Mouse (Mus musculus) CH12F3 (cell line): ENCODE results near the gene Erbin.

Experiments used
- in situ Hi-C: fragments of 300-500 bp; cut with MboI; formaldehyde crosslinking; loops from 2 replicates; pipeline ENCODE4 v1.14.3; 2020; ENCODE audit warnings: low sequenced_read_pairs

Gene Erbin

DNA sequence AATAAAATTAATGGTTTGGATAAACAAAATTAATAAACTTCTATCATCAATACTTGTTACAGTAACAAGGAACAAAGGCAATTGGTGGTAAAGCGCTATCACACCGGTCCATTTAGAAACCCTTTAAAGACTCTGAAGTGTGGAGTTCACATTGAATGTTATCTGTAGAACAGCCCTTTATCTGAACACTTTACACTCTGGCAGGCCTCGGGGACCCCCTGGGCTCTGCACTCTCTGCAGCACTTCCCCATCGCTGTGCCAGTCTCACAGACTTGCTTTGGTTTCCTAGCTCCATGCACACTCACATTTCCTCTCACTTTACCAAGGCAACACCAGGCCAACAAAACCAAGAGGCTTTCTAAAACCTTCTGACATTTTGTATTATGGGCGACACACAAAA, 100.9 kb downstream of the Erbin start:
- in situ Hi-C loops: no loop called here

DNA sequence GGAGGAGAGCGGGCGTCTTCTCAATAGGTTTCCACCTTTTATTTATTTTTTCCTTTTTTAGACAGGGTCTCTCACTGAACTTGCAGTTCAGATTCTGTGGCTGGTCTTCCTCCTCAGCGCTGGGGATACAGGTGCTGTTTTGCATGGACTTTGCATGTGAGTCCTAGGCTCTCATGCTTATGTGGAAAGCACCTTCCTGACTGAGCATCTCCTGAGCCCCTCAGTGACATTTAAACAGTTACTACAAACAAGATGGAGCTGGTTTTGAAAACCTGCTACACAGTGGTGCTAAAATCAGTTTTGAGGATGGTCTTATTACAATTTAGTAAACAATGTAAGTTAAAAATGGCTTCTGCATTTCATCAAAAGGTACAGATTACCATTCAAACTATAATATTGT, 102.4 kb downstream of the Erbin start:
- in situ Hi-C loops: no loop called here

DNA sequence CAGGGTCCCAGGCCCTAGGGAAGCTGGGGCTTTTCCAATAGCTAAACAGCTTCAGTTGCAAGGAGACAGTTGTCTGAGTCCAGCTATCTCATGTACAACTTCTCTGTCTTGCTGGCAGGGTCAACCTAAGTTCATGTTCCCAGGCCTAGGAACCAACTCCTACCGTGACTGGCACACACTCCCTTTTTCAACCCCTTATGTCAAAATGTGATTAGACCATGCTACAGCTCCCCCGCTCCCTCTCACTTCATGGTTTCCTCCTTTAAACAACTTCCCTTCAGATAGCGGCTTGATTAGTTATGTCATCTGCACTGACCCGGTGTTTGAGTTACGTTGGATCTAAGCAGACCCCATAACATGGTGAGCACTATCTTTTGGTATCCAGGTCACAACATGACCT, 112.8 kb downstream of the Erbin start:
- in situ Hi-C loops: no loop called here

DNA sequence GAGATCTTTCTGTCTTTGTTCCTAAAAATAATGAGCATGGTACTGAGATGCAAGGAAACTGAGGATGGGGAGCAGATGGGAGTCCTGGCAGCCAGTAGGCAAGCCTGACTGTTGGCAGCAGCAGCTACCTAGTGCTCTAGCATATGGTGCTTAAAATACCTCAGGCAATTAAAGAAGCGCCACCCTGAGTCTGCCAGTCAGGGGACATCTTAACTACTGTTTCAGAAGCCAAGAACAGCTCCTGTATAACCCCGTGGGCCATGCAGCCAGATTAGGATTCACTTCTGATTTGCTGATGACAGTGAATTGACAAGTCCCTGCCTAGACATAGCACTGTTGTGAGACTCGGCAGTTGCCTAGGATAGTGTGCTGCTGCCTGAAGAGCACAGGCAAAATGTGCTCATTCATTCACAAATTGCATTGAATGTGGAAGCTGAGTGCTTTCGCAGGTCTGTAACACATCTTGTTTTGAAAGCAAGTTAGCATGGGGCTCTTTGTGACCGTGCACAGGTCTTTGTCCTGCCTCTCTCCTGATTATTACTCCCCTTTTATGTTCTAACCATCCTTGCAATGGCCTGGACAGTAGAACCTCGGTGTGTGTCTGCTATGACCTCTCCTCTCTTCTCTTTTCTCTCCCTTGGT, 114.0 kb downstream of the Erbin start:
- in situ Hi-C loops: no loop called here

DNA sequence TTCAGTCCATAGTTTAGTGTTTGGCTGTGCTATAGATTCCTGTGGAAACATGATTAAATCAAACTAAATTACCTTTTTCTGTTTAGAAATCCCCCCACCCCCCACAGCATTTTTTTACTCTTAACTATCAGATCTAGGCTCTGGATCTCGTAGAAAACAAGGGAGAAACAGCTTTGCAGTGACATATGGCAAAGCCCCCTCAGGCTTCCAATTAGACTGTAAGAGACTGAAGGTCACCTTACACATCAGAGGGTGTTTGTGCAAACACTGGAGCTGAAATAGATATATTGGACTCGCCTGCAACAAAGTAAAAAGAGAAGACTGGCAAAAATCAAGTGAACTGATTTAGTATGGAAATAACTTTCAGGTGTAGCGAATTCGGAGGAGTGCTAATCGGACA, 116.6 kb downstream of the Erbin start:
- in situ Hi-C loops: no loop called here

DNA sequence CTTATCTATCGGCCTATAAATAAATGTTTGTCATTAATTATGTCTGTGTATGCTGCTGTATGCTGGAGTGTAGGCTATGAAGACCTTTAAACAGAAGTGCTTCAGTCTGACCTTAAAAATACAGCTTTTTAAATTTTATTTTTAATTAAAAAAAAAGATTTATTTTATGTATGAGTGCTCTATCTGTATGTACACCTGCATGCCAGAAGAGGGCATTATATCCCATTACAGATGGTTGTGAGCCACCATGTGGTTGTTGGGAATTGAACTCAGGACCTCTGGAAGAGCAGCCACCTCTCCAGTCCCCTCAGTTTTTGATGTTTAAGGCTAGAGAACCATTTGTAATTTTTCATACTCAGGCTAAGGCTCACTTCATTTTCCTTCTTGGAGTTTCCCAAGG, 119.3 kb downstream of the Erbin start:
- in situ Hi-C loops: no loop called here

DNA sequence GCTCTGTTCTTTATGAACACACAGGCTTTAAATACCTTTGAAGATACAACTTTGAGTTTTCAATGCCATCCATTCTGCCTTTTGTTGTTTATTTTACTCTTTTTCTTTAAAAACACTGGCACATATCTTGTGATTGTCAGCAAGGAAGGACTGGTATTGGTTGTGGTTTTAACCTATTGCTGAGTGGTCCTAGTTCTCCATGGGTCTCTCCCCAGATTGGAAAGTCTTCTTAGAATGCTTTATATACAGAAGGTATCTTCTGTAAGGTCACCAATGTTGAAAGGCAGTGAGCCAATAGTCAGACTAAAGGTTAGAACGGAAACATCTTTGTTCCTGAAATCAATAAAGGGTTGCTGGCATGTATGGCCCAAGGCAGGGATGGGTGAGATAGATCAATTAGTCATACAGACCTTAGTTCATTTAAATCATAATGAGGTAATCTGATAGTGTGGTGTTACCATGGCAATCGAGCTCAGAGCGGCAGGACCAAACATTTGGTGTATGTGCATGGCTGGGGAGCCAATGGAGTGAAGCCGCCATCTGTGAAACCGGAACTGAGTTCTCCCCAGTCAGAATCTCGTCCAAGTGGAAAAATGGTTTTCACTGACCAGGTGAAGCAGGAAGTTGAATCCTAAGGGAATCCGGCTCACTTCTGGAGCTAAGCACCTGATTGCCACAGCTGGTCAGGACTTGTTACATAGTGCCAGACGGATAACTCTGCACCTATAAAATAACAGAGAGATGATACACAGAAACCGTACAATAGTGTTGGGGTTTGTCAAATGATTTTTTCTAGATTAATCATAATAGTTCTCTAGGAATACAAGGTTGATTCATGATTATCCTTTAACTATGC, 125.4 kb downstream of the Erbin start:
- in situ Hi-C loops: no loop called here

DNA sequence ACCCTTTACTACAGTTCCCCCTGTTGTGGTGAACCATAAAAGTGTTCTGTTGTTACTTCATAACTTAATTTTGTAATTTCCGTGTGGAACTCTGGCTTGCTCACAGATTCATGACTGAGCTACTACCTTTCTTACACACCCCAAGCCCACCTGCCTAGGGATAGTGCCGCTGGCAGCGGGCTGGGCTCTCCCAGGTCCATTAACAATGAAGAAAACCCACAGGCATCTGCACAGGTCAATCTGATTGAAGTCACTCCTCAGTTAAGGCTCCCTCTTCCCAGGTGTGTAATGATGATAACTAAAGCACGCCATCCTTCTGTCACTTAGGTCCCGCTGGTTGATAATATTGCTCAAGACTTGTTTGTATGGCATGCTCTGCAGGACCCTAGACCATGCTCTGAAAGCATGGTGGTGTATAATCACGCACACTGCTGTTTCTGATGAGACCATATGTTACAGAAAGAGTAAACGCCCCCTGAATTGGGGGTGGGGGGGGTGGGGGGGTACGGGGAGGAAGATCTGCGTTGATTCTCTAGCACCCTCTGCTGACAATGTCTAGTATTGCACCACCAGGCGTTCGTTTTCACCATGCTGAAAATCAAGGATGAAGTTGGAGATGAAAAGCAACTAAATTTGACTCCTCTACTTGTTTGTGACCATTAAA, 140.3 kb downstream of the Erbin start:
- in situ Hi-C loops: no loop called here

DNA sequence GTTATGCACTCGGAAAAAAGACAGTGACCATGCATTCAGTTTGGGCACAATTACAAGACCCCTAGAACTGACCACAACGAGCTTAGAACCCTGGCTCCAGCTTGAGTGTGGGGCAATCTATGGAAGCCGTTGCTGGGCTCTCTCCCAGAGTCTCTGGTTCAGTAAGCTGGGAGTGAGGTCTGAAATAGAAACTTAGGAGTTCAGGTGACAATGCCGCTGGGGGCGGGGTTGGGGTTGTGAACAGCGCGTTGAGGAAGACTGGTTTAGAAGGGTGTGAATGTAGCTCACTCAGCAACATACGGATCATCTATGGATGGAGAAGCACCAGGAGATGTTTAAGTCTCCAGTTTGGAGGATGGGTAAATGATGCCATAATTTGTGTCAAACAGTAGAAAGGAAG, 143.2 kb downstream of the Erbin start:
- in situ Hi-C loops: no loop called here

DNA sequence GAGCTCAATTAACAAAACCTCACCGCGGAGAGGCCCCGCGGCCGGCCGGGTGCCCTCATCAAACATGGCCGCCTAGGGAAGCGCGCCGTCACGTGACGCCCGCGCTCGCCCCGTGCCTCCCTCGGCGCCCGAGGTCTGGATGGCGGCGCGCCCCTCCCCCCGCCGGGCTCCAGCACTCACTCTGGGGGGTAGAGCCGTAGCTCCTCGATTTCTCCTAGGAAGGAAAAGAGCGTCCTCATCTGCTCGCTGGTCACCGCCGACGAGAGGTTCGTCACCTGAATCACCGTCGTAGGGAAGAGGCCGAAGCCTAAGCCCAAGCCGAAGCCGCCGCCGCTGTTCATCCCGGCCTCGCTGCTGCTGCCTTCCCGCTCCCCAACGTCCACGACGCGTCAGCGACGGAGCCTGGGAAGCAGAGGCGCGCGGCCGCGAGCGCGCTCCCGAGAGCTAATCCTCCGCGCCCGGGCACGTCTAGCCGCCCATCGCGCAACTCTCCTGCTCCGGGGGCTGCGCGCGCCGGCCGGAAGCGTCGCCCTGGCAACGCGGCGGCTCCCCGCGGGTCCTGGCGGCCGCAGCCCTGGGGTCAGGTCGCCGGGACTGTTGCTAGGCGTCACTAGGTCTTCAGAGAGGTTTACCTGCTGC, 146.1 kb downstream of the Erbin start, which contains the start of gene Srek1:
Gene Srek1 (minus strand): TSS at position 490 of the 639 bp plus-strand sequence.
- in situ Hi-C loops: no loop called here

DNA sequence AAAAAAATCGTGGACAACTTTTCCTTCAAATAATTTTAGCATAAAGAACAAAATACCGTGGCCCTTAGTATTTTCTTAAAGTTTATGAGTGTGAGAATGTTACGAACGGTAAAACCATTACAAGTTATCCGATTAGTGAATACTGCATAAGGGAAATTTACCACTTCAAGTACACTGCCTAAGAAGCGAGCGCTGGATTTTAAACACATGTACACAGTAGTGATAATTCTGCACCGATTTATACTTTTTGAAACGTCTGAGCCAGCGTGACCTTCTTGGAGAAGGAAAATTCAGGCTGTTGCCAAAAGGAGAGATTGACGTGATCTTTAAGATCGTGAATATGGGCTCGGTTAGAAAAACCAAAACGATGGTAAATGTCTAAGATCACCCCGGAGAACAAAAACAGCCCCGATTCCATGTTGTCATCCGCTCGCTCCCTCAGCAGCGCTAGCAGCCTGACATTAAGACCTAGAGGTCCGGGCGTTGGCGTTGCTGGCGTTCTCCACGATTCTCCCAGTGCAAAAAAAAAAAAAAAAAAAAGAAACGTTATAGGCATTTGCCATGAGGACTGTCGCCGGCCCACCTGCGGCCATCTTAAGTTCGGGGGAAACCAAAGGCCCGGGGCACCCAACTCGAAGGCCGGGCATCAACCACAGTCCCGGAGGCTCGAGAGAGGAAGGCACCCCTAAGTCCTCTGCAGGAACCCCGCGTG, 146.8 kb downstream of the Erbin start:
- in situ Hi-C loops: no loop called here

DNA sequence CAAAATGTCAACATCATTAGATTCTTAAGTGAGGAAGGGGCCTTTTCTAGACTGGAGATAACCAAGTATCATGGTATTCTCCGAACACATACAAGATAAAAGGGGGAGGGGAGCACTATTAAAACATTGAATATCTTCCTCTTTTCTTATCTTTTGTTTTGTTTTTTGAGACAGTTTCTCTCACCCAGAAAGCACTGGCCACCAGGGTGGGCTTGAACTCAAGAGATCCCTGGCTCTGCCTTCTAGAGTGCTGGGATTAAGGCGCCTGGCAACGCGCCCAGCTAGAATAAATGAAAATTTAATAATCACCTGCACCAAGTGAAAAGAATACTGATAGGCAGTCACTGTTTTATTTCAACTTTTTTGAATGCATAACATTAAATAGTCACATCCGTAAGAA, 147.4 kb downstream of the Erbin start:
- in situ Hi-C loops: no loop called here

DNA sequence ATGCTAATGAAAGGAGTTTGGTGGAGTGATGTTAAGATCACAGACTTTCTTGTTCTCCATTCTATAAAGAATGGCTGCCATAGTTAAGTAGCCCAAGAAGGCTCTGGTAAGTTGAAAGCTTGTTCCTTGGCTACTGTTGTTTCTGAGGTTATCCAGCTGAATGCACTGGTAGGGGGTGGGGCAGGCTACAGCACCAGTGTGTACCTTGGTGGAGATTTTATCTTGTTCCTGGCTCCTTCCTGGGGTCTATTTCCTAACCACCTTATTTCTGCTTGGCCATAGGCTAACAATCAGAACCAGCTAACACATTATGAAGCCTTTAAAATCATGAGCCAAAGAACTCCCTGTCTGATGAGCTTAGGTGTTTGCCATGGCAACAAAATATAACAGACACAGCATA, 149.5 kb downstream of the Erbin start:
- in situ Hi-C loops: no loop called here
